Mouse (Mus musculus) WW6 (cell line): ENCODE data around the gene St3gal5.
"Not testable (repeated sequence)": the region's sequence is repeated elsewhere in the genome, so short reads cannot be mapped to it uniquely, and the experiment has no call there.

Experiments
- DNase-seq: peaks from one replicate; pipeline ENCODE4 v3.0.0-alpha.2; 2013; ENCODE audit warnings: low read depth, low spot score

St3gal5 gene

GRCm38 (mm10) chr6:72132671-72133214, 35.4 kb downstream of the St3gal5 start:
- no peak for DNase-seq

- DNase-seq: no peak
These were observed 37.6 kb downstream of the St3gal5 start for GRCm38 (mm10) chr6:72134850-72135515.

GRCm38 (mm10) chr6:72136016-72136415, 38.6 kb downstream of the St3gal5 start:
- DNase-seq: no peak

GRCm38 (mm10) chr6:72136543-72136942, 39.2 kb downstream of the St3gal5 start:
- no peak for DNase-seq

- DNase-seq: no peak
These were observed 42.3 kb downstream of the St3gal5 start for GRCm38 (mm10) chr6:72139508-72140193.

- DNase-seq: no peak
These were observed 43.0 kb downstream of the St3gal5 start for GRCm38 (mm10) chr6:72140371-72140770.

- DNase-seq: no peak
These were observed 43.8 kb downstream of the St3gal5 start for GRCm38 (mm10) chr6:72141191-72141590.

GRCm38 (mm10) chr6:72142561-72142960, 45.2 kb downstream of the St3gal5 start:
- no peak for DNase-seq

GRCm38 (mm10) chr6:72144353-72144752, 47.0 kb downstream of the St3gal5 start:
- no peak for DNase-seq

- no peak for DNase-seq
These were observed 49.4 kb downstream of the St3gal5 start for GRCm38 (mm10) chr6:72146803-72147202.

- DNase-seq: no peak
These were observed 51.3 kb downstream of the St3gal5 start for GRCm38 (mm10) chr6:72148721-72149120.

- peak; percentile 16 for DNase-seq
These were observed 52.4 kb downstream of the St3gal5 start for GRCm38 (mm10) chr6:72149797-72150196.

GRCm38 (mm10) chr6:72152707-72153106, 55.3 kb downstream of the St3gal5 start:
- no peak for DNase-seq

- DNase-seq: no peak
These were observed 56.1 kb downstream of the St3gal5 start for GRCm38 (mm10) chr6:72153455-72153854.

- DNase-seq: not testable (repeated sequence)
These were observed 56.6 kb downstream of the St3gal5 start for GRCm38 (mm10) chr6:72154008-72154407.

- no peak for DNase-seq
These were observed 57.6 kb downstream of the St3gal5 start for GRCm38 (mm10) chr6:72154938-72155531.

GRCm38 (mm10) chr6:72155649-72156048, 58.3 kb downstream of the St3gal5 start:
- no peak for DNase-seq

GRCm38 (mm10) chr6:72158966-72159764, 61.8 kb downstream of the St3gal5 start:
- no peak for DNase-seq

- no peak for DNase-seq
These were observed 62.5 kb downstream of the St3gal5 start for GRCm38 (mm10) chr6:72159861-72160395.

- DNase-seq: no peak
These were observed 63.6 kb downstream of the St3gal5 start for GRCm38 (mm10) chr6:72160991-72161390.

- no peak for DNase-seq
These were observed 64.4 kb downstream of the St3gal5 start for GRCm38 (mm10) chr6:72161751-72162150.
